Mouse (Mus musculus) stomach, embryonic 14.5 days (tissue): ENCODE measurements around the gene Abca12. TPM values are rescaled to one million over a fixed set of nuclear protein-coding genes. Genes with fewer than 3 reads are reported as not detected.

ENCODE experiments used
- ATAC-seq: fragments of 200-750 bp; cut with Nextera tagmentation; 2 replicates; pipeline ENCODE4 v1.8.0; 2017; ENCODE audit warnings: low read depth, moderate TSS enrichment; ENCODE audit not compliant: insufficient number of reproducible peaks, insufficient read depth, low FRiP score
- H3K27ac ChIP-seq: fragments of 300-500 bp; sonication (generic); 2 replicates; pipeline ENCODE4 v1.5.1; 2014; ENCODE audit warnings: mild to moderate bottlenecking, low read length, moderate library complexity, mixed read lengths
- H3K27me3 ChIP-seq: fragments of 300-500 bp; sonication (generic); 2 replicates; pipeline ENCODE4 v1.6.1; 2014; ENCODE audit warnings: low read length, control low read depth, mixed read lengths; ENCODE audit not compliant: control insufficient read depth, insufficient read depth
- H3K36me3 ChIP-seq: fragments of 300-500 bp; sonication (generic); 2 replicates; pipeline ENCODE4 v1.6.1; 2014; ENCODE audit warnings: mild to moderate bottlenecking, control low read depth, low read length, moderate library complexity, mixed read lengths; ENCODE audit not compliant: control insufficient read depth, insufficient read depth
- H3K4me1 ChIP-seq: fragments of 300-500 bp; sonication (generic); 2 replicates; pipeline ENCODE4 v1.6.1; 2014; ENCODE audit warnings: low read length, control low read depth, mixed read lengths; ENCODE audit not compliant: control insufficient read depth, insufficient read depth
- H3K4me2 ChIP-seq: fragments of 300-500 bp; sonication (generic); replicated peaks from 2 replicates; pipeline ENCODE4 v1.6.1; 2014; ENCODE audit warnings: low read depth, low read length, control low read depth
- H3K4me3 ChIP-seq: fragments of 300-500 bp; sonication (generic); 2 replicates; pipeline ENCODE4 v1.5.1; 2014; ENCODE audit warnings: low read depth, low read length, control low read depth
- H3K9ac ChIP-seq: fragments of 300-500 bp; sonication (generic); replicated peaks from 2 replicates; pipeline ENCODE4 v1.6.1; 2014; ENCODE audit warnings: low read depth, mild to moderate bottlenecking, control low read depth, low read length, moderate library complexity, mixed read lengths
- H3K9me3 ChIP-seq: fragments of 300-500 bp; sonication (generic); 2 replicates; pipeline ENCODE4 v1.6.1; 2016; ENCODE audit warnings: low read depth, low read length, control low read depth; ENCODE audit not compliant: control insufficient read depth
- WGBS: fragments of 180-500 bp; shearing (Covaris S2); extraction: QIAGEN DNeasy Blood & Tissue Kit; methylation state at CpG from one replicate; pipeline ENCODE4 v1.1.7; 2014; 5-methylcytosine and 5-hydroxymethylcytosine counted together
- polyA plus RNA-seq: library from polyadenylated mRNA; unstranded; fragments of >200 nt; fragmentation: Nextera tagmentation; extraction: Ambion mirVana; gene quantifications from 2 replicates; pipeline ENCODE4 v1.2.1, GENCODE M21; 2014

Abca12 gene
- polyA plus RNA-seq, 1 experiment from 2014 or later, result not detected

DNA sequence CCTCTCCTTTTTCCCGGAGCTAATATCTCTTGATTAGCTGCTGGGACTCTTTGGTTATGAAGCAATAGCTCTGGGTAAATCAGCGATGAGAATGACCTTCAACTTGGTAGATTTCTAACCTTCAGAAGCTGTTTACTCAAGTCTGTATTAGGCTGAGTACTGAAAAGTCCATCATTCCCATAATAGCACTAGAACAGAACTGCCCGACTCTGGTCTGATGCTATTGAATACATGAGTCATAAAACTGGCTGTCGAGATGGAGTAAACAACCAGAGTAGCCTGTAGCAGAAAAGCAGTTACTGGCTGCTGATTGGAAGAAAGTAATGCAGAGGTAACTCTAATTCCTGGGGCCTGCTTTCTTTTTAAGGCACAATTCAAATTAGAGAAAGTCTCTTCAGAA, 211.1 kb downstream of the Abca12 start:
- H3K27ac ChIP-seq, result no peak overlapping the region
- H3K9ac ChIP-seq, result no peak overlapping the region
- no peaks in the 10 kb centered on the region for H3K9me3 ChIP-seq
- no peak overlapping the region for H3K4me3 ChIP-seq
- H3K27me3 ChIP-seq, result no peaks in the 10 kb centered on the region
- H3K36me3 ChIP-seq, result no peaks in the 10 kb centered on the region
- no peak overlapping the region for H3K4me2 ChIP-seq
- 46% methylated on average over 4 of the region's 4 CpGs for WGBS
- no peak for ATAC-seq
- no peaks in the 10 kb centered on the region for H3K4me1 ChIP-seq

DNA sequence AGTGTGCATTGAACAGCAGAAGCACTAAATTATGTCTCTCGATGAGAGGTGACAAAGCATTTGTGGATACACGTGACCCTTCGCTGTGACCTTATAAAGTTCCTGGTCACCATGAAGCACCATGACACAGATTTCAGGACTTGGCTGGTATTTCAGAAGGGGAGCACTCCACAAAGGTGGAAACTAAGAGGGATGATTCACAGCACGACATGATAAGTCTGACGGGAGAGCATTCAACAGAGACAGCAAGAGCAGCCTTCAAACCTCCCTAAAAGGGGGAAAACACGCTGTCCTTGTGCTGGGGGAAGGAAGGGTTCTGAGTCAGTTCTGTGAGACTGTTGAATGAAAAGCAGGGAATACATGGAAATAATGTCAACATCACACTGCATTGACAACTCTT, 218.5 kb downstream of the Abca12 start:
- Histone ChIP-seq H3K27me3 (no peaks in the 10 kb centered on the region), H3K36me3 (no peaks in the 10 kb centered on the region), H3K4me3 (no peak overlapping the region), H3K4me1 (no peaks in the 10 kb centered on the region), H3K9me3 (no peaks in the 10 kb centered on the region; the same call in 1 of the 2 replicates), H3K9ac (no peak overlapping the region), H3K4me2 (no peak overlapping the region), H3K27ac (no peak overlapping the region)
- 81% methylated on average over 6 of the region's 6 CpGs for WGBS
- ATAC-seq, result no peak

DNA sequence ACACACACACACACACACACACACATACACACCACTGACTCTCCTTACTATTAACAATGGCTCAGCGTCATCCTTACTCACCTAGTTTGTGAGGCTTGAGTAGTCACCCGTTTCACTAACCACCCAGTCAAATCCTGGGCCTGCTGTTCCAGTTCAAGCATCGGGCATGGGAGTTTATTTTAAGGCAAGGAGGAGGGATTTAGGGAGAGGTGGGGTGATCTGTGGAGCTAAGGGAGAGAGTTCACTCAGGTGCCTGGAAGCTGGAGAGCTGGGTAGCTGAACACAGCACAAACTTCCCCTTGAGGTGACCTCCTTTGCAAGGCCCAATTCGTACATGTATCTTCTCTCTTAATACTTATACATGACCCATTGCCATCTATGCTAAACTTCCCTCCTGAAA, 219.4 kb downstream of the Abca12 start:
- no peak overlapping the region for H3K4me3 ChIP-seq
- H3K9me3 ChIP-seq, result no peaks in the 10 kb centered on the region; the same call in 1 of the 2 replicates
- no peak overlapping the region for H3K4me2 ChIP-seq
- WGBS, result 78% methylated on average over 4 of the region's 4 CpGs
- H3K4me1 ChIP-seq, result no peaks in the 10 kb centered on the region
- no peaks in the 10 kb centered on the region for H3K27me3 ChIP-seq
- H3K9ac ChIP-seq, result no peak overlapping the region
- H3K36me3 ChIP-seq, result no peaks in the 10 kb centered on the region
- H3K27ac ChIP-seq, result no peak overlapping the region
- ATAC-seq, result no peak

DNA sequence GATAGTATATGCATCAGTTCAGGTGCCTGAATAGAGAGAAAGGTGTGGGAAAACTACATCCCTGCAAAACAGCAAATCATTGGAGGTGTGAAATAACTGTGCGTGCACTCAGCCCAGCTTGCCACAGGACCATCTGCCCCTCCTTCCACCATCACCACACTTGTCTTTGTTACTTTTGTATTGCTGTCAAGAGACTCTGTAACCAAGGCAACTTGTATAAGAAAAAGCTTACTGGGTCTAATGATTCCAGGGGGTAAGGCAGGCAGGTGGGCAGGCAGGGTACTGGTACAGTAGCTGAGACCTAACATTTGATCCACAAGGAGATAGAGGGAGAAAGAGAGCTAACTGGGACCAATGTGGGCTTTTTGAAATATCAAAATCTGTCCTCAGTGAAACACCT, 220.8 kb downstream of the Abca12 start:
- H3K27ac ChIP-seq, result no peak overlapping the region
- no peak overlapping the region for H3K9ac ChIP-seq
- H3K9me3 ChIP-seq, result no peaks in the 10 kb centered on the region; the same call in 1 of the 2 replicates
- WGBS, result 93% methylated on average over 1 of the region's 1 CpGs
- H3K4me3 ChIP-seq, result no peak overlapping the region
- no peak for ATAC-seq
- H3K36me3 ChIP-seq, result no peaks in the 10 kb centered on the region
- H3K4me1 ChIP-seq, result no peaks in the 10 kb centered on the region
- no peak overlapping the region for H3K4me2 ChIP-seq
- H3K27me3 ChIP-seq, result no peaks in the 10 kb centered on the region

Other genes starting within 250 kb of the Abca12 start
- gene Atic, start 142.2 kb upstream of the Abca12 start, polyA plus RNA-seq, result 79.1 and 82.9 TPM in 2 replicates
- 182 and 185 TPM in 2 replicates for gene Fn1, start 238.3 kb upstream of the Abca12 start, polyA plus RNA-seq